16 mouse cellular contexts compared by ENCODE assay signal in the genomic region with DNA sequence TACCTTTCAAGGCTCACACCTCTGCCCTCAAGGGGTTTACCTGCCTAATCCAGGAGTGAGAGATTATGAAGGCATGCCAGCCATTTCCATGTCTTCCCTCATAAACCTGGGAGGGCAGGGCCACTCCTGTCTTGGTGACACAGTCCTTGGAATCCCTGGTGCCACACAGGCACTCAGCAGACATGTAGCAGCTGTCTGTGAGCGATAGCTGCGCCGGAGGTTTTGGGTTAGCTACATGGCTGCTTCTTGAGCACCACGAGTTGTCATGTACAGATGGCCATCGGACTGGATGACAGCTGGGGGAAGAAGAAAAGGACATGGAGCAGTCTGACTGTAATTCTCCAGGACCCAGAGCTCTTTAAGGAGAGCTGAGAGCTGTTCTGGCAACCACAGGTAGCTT.
"Had no signal": no experiment of that assay in that cellular context is flagged by ENCODE, and none has a peak within 500 bp of the region (broad histone marks: within the 10 kb centered on the region; RNA-seq: fewer than 3 reads in every experiment).

No protein-coding gene starts in this region.

- H3K27me3 ChIP-seq: liver, embryonic 12.5 days; megakaryocyte, embryonic 14.5 days; midbrain, embryonic 15.5 days; stomach, embryonic 15.5 days had no signal

- H3K4me3 ChIP-seq: liver, embryonic 12.5 days; megakaryocyte, embryonic 14.5 days; midbrain, embryonic 13.5 days; midbrain, embryonic 15.5 days; stomach, embryonic 15.5 days had no signal

- H3K9ac ChIP-seq: liver, embryonic 12.5 days; liver, embryonic 14.5 days; lung, embryonic 14.5 days; midbrain, embryonic 13.5 days; midbrain, embryonic 15.5 days; stomach, embryonic 15.5 days had no signal

- H3K4me2 ChIP-seq: liver, embryonic 12.5 days; lung, embryonic 14.5 days; midbrain, embryonic 11.5 days; midbrain, embryonic 13.5 days; midbrain, embryonic 15.5 days; stomach, embryonic 15.5 days had no signal

- H3K36me3 ChIP-seq: liver, embryonic 12.5 days; midbrain, embryonic 13.5 days; midbrain, embryonic 15.5 days; stomach, embryonic 15.5 days had no signal

- H3K9me3 ChIP-seq: liver, embryonic 12.5 days; megakaryocyte, embryonic 14.5 days; midbrain, embryonic 13.5 days; midbrain, embryonic 15.5 days; stomach, embryonic 15.5 days had no signal

- ATAC-seq: liver, embryonic 12.5 days; midbrain, embryonic 13.5 days; midbrain, embryonic 15.5 days had no signal

- DNase-seq: lung, adult 18-20 months; lung, embryonic 14.5 days; lung, postnatal 10 days; lung, postnatal 4 days; right cerebral cortex, postnatal 14 days; thymus, adult 18-20 months; thymus, postnatal 14 days; thymus, postnatal 36 days had no signal

- H3K27ac ChIP-seq: liver, embryonic 12.5 days; liver, embryonic 14.5 days; midbrain, embryonic 13.5 days; midbrain, embryonic 15.5 days; stomach, embryonic 15.5 days; stomach, postnatal 0 days had no signal
